Mouse (Mus musculus) forebrain, embryonic 15.5 days (tissue): Measurements from ENCODE around the gene Rad9a. TPM values are rescaled to one million over a fixed set of nuclear protein-coding genes. Genes with fewer than 3 reads are reported as not detected.

Experiments used
- ATAC-seq: fragments of 200-750 bp; cut with Nextera tagmentation; replicated peaks from 2 replicates; pipeline ENCODE4 v1.8.0; 2017; ENCODE audit warnings: mild to moderate bottlenecking, moderate TSS enrichment, moderate library complexity
- H3K27ac ChIP-seq: fragments of 300-500 bp; sonication (generic); replicated peaks from 2 replicates; pipeline ENCODE4 v1.5.1; 2015; ENCODE audit warnings: mild to moderate bottlenecking, inconsistent platforms
- H3K27me3 ChIP-seq: fragments of 300-500 bp; sonication (generic); 2 replicates; pipeline ENCODE4 v1.6.1; 2015; ENCODE audit warnings: inconsistent platforms
- H3K36me3 ChIP-seq: fragments of 300-500 bp; sonication (generic); 2 replicates; pipeline ENCODE4 v1.6.1; 2015; ENCODE audit warnings: mild to moderate bottlenecking, inconsistent platforms
- H3K4me1 ChIP-seq: fragments of 300-500 bp; sonication (generic); 2 replicates; pipeline ENCODE4 v1.6.1; 2015; ENCODE audit warnings: inconsistent platforms
- H3K4me2 ChIP-seq: fragments of 300-500 bp; sonication (generic); replicated peaks from 2 replicates; pipeline ENCODE4 v1.6.1; 2015; ENCODE audit warnings: mild to moderate bottlenecking, inconsistent platforms
- H3K4me3 ChIP-seq: fragments of 300-500 bp; sonication (generic); 2 replicates; pipeline ENCODE4 v1.5.1; 2015; ENCODE audit warnings: mild to moderate bottlenecking, inconsistent platforms
- H3K9ac ChIP-seq: fragments of 300-500 bp; sonication (generic); replicated peaks from 2 replicates; pipeline ENCODE4 v1.6.1; 2015; ENCODE audit warnings: mild to moderate bottlenecking, inconsistent platforms
- H3K9me3 ChIP-seq: fragments of 300-500 bp; sonication (generic); 2 replicates; pipeline ENCODE4 v1.6.1; 2016; ENCODE audit warnings: inconsistent platforms
- WGBS: fragments of 180-500 bp; shearing (Covaris S2); methylation state at CpG from one replicate; pipeline ENCODE4 v1.1.7; 2015; ENCODE audit warnings: mixed read lengths; 5-methylcytosine and 5-hydroxymethylcytosine counted together
- microRNA-seq: library from miRNA; unstranded; fragments of <30 nt; microRNA quantifications from one replicate; pipeline ENCODE4, GENCODE M21; 2016
- polyA plus RNA-seq: library from polyadenylated mRNA; unstranded; fragments of >200 nt; fragmentation: Nextera tagmentation; extraction: Ambion mirVana; gene quantifications from 2 replicates; pipeline ENCODE4 v1.2.1, GENCODE M21; 2015

Rad9a gene
- polyA plus RNA-seq, 1 experiment from 2014 or later: 22.6 TPM

- peaks cover 24% of the 10 kb centered on the region for H3K4me1 ChIP-seq
- H3K4me2 ChIP-seq: no peak overlapping the region
- no peak for ATAC-seq
- H3K9me3 ChIP-seq: no peaks in the 10 kb centered on the region
- H3K9ac ChIP-seq: no peak overlapping the region
- no peak overlapping the region for H3K27ac ChIP-seq
- 78% methylated on average over 5 of the region's 5 CpGs for WGBS
- H3K27me3 ChIP-seq: no peaks in the 10 kb centered on the region
- peaks cover 1% of the 10 kb centered on the region for H3K36me3 ChIP-seq
- no peak overlapping the region for H3K4me3 ChIP-seq
These were observed 55.5 kb downstream of the Rad9a start for GRCm38 (mm10) chr19:4145936-4146335.

Small RNA genes within 50 kb of the gene (microRNA-seq; reads per million reads assigned to microRNA genes)
- gene Gm26115: not detected

Other genes starting within 250 kb of the Rad9a start
- gene Aldh3b3, start 243.0 kb downstream of the Rad9a start, polyA plus RNA-seq: not detected in 2 replicates
- 0.22 and 0.28 TPM in 2 replicates for gene Aldh3b2, start 229.3 kb downstream of the Rad9a start, polyA plus RNA-seq
- 1.3 and 1.4 TPM in 2 replicates for gene Acy3, start 215.1 kb downstream of the Rad9a start, polyA plus RNA-seq
- gene Tbx10, start 208.9 kb downstream of the Rad9a start, polyA plus RNA-seq: 0.13 TPM in 1 of 2 replicates, not detected in the other
- 36.0 and 40.8 TPM in 2 replicates for gene Nudt8, start 201.1 kb downstream of the Rad9a start, polyA plus RNA-seq
- 6.8 and 7.6 TPM in 2 replicates for gene Gm49405, start 201.0 kb downstream of the Rad9a start, polyA plus RNA-seq
- gene Doc2g, start 198.3 kb downstream of the Rad9a start, polyA plus RNA-seq: 9.0 and 11.1 TPM in 2 replicates
- 225 and 228 TPM in 2 replicates for gene Ndufv1, start 188.9 kb downstream of the Rad9a start, polyA plus RNA-seq
- gene Gstp1, start 163.7 kb downstream of the Rad9a start, polyA plus RNA-seq: 421 and 426 TPM in 2 replicates
- 1.3 and 4.6 TPM in 2 replicates for gene Gstp2, start 155.6 kb downstream of the Rad9a start, polyA plus RNA-seq
- gene Gstp3, start 142.1 kb downstream of the Rad9a start, polyA plus RNA-seq: not detected in 2 replicates
- gene Cabp2, start 120.1 kb downstream of the Rad9a start, polyA plus RNA-seq: not detected in 2 replicates
- 82.1 and 83.2 TPM in 2 replicates for gene Cdk2ap2, start 104.5 kb downstream of the Rad9a start, polyA plus RNA-seq
- 40.7 and 47.2 TPM in 2 replicates for gene Pitpnm1, start 101.7 kb downstream of the Rad9a start, polyA plus RNA-seq
- 90.1 and 92.5 TPM in 2 replicates for gene Aip, start 75.8 kb downstream of the Rad9a start, polyA plus RNA-seq
- gene Gpr152, start 61.9 kb downstream of the Rad9a start, polyA plus RNA-seq: not detected in 2 replicates
- gene Cabp4, start 57.6 kb downstream of the Rad9a start, polyA plus RNA-seq: 0.10 and 0.15 TPM in 2 replicates
- 144 and 145 TPM in 2 replicates for gene Coro1b, start 53.0 kb downstream of the Rad9a start, polyA plus RNA-seq
- 0.59 and 1.1 TPM in 2 replicates for gene Ptprcap, start 48.1 kb downstream of the Rad9a start, polyA plus RNA-seq
- 54.1 and 54.6 TPM in 2 replicates for gene Rps6kb2, start 38.3 kb downstream of the Rad9a start, polyA plus RNA-seq
- gene Carns1, start 26.2 kb downstream of the Rad9a start, polyA plus RNA-seq: 3.4 and 4.2 TPM in 2 replicates
- gene Tbc1d10c, start 10.4 kb downstream of the Rad9a start, polyA plus RNA-seq: 0.70 and 0.86 TPM in 2 replicates
- gene Ppp1ca, start 9.6 kb downstream of the Rad9a start, polyA plus RNA-seq: 560 and 578 TPM in 2 replicates
- gene Clcf1, start 12.6 kb upstream of the Rad9a start, polyA plus RNA-seq: 0.39 and 0.43 TPM in 2 replicates
- gene AC109138.7, start 12.7 kb upstream of the Rad9a start, polyA plus RNA-seq: not detected in 2 replicates
- 17.2 and 18.1 TPM in 2 replicates for gene Pold4, start 30.2 kb upstream of the Rad9a start, polyA plus RNA-seq
- 5.2 and 6.7 TPM in 2 replicates for gene Ssh3, start 67.5 kb upstream of the Rad9a start, polyA plus RNA-seq
- 25.1 and 26.2 TPM in 2 replicates for gene Ankrd13d, start 81.5 kb upstream of the Rad9a start, polyA plus RNA-seq
- gene Grk2, start 104.6 kb upstream of the Rad9a start, polyA plus RNA-seq: 20.5 and 24.9 TPM in 2 replicates
- 40.3 and 43.3 TPM in 2 replicates for gene Kdm2a, start 196.6 kb upstream of the Rad9a start, polyA plus RNA-seq
- 5.1 and 5.6 TPM in 2 replicates for gene Rhod, start 237.8 kb upstream of the Rad9a start, polyA plus RNA-seq